Mouse (Mus musculus) kidney, adult 2 months (tissue): ENCODE data around the gene Olfr39.

Experiments used
- CTCF ChIP-seq: fragments of 200-500 bp; conservative IDR thresholded peaks from 2 replicates; pipeline ENCODE4 v1.5.1; 2011; ENCODE audit warnings: low read depth, mild to moderate bottlenecking, control low read depth, low read length, moderate library complexity, mixed read lengths; ENCODE audit not compliant: insufficient read depth, insufficient read length
- POLR2A ChIP-seq: fragments of 200-500 bp; IDR thresholded peaks from one replicate; pipeline ENCODE4 v1.6.1; 2011; ENCODE audit warnings: low read depth, low read length, control low read depth

GRCm38 (mm10) chr9:20282051-20282450 is at the start of gene Olfr39:
- TF ChIP-seq CTCF (no peak), POLR2A (no peak)
